Mouse (Mus musculus): ENCODE measurements around the gene Rbfox3. TPM values are rescaled to one million over a fixed set of nuclear protein-coding genes. Genes with fewer than 3 reads are reported as not detected.
A peak's percentile ranks its signal among the peaks of the same experiment; 100 is the strongest.

Rbfox3 gene
- polyA plus RNA-seq, 1 experiment from 2014 or later = 1.6 TPM

DNA sequence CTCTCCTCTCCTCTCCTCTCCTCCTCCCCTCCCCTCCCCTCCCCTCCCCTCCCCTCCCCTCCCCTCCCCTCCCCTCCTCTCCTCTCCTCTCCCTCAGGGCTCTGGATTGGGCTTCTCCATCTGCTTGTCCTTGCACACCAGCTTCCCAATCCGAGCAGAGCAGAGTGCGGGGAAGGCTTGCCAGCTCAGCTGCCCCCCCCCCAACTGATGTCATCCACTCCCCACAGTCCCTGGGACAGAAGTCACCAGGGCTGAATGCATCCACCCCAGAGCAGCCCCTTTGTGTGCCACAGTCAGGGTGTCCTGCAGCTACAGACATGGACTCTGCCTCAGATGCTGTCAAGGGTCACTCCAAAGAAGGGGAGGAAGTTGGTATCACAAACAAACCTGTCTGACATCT lies 4.5 kb upstream of the Rbfox3 start:
- no peak overlapping the region for H3K4me3 ChIP-seq (replicated peaks)
- H3K9me3 ChIP-seq = no peaks in the 10 kb centered on the region
- H3K4me2 ChIP-seq = no peak overlapping the region
- H3K36me3 ChIP-seq = no peaks in the 10 kb centered on the region
- H3K4me1 ChIP-seq = no peaks in the 10 kb centered on the region
- H3K27me3 ChIP-seq (replicated peaks) = peaks cover 21% of the 10 kb centered on the region
- 100% methylated on average over 1 of the region's 2 CpGs for WGBS
- no peak for ATAC-seq (ENCODE audit: insufficient read depth, low FRiP score, low read depth)
- no peak overlapping the region for H3K9ac ChIP-seq
- no peak overlapping the region for H3K27ac ChIP-seq

DNA sequence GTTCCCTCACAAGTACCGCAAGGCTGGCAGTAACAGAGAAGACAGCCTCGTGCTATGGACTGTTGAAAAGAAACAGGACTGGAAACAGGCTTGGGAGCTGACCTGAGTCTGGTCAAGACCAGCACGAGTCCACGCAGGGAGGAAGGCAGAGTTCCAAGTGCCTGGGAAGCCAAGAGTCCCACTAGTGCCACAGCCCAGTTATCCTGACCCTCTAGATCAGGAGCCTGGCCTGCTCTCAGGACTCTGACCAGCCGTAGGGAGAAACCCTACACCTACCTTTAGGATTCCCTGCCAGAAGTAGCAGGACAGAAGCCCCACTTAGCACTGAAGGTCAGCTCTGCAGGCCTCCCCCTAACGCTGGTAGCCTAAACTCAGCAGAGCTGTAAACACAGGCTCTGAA lies 1.3 kb upstream of the Rbfox3 start:
- H3K9me3 ChIP-seq = no peaks in the 10 kb centered on the region
- H3K4me3 ChIP-seq (replicated peaks) = no peak overlapping the region
- H3K36me3 ChIP-seq = no peaks in the 10 kb centered on the region
- H3K4me1 ChIP-seq = peaks cover 9% of the 10 kb centered on the region
- ATAC-seq (ENCODE audit: insufficient read depth, low FRiP score, low read depth) = no peak
- no peak overlapping the region for H3K4me2 ChIP-seq
- WGBS = 64% methylated on average over 6 of the region's 6 CpGs
- peaks cover 49% of the 10 kb centered on the region for H3K27me3 ChIP-seq (replicated peaks)
- H3K9ac ChIP-seq = no peak overlapping the region
- H3K27ac ChIP-seq = no peak overlapping the region

GRCm38 (mm10) chr11:118910756-118911155 lies 641 bp downstream of the Rbfox3 start:
- Histone ChIP-seq H3K4me1 (peaks cover 9% of the 10 kb centered on the region), H3K4me3 (replicated peaks) (no peak overlapping the region), H3K4me2 (no peak overlapping the region), H3K27ac (no peak overlapping the region), H3K9me3 (no peaks in the 10 kb centered on the region), H3K9ac (no peak overlapping the region), H3K36me3 (no peaks in the 10 kb centered on the region), H3K27me3 (replicated peaks) (peaks cover 68% of the 10 kb centered on the region)
- WGBS = 80% methylated on average over 10 of the region's 10 CpGs
- ATAC-seq (ENCODE audit: insufficient read depth, low FRiP score, low read depth) = no peak

DNA sequence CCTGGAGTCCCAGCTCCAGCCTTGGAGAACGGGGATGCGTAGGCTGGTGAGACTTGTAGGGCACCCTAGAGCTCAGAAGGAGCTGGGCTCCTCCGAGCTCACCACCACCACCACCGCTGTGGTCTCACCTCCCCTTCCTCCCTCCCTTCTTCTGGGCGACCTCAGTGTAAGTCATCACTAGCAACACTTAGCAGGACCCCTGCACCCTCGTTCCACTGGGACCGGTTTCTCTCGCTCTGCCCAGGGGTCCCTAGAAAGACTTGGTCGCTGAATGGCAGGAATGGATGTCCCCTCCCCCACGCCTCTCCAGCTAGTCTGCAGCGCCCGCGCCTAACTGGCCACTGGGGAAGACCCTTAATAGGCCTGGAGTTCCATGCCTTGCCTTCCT lies 1.6 kb downstream of the Rbfox3 start:
- H3K4me3 ChIP-seq (replicated peaks) = peak overlapping the region; percentile 42

DNA sequence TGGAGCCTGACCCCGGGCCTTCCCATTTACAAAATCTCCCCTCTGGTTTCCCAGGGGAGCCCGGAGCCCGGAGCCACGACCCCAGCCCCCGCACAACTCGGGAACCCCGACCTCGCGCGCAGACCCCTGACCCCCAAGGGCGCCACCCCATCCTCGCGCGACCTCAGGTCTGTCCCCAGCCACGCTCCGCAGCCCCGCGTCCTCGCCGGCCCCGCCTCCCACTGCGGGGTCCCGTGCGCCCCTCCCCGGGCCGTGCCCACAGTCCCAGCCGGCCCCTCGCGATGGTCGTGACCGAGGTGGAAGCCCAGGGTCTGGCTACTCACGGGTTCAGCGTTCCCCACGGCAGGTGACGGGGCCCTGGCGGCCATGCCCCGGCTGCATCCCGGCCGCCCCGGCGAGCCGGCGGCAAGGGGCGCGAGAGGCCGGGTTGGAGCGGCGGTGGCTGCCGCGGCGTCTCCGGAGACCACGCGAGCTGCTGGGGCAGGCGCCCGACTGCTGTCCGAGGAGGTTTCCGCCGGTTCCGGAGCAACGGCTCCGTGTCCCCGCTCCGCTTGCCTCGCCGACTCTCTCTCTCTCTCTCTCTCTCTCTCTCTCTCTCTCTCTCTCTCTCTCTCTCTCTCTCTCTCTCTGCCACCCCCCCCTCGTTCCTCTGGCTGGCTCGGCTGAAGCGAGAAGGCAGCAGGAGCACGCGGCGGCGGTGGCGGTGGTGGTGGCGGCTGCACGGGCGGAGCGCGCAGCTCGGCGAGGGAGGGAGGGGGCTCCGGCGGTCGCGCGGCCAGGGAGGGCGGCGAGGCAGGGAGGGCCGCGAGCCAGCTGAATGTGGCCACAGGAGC lies 2.2 kb downstream of the Rbfox3 start:
- Histone ChIP-seq H3K9ac (no peak overlapping the region), H3K27ac (no peak overlapping the region), H3K4me2 (peak overlapping the region; percentile 77), H3K27me3 (replicated peaks) (peaks cover 80% of the 10 kb centered on the region), H3K4me1 (peaks cover 9% of the 10 kb centered on the region), H3K4me3 (replicated peaks) (peak overlapping the region; percentile 42), H3K36me3 (no peaks in the 10 kb centered on the region), H3K9me3 (no peaks in the 10 kb centered on the region)
- ATAC-seq (ENCODE audit: insufficient read depth, low FRiP score, low read depth) = no peak
- 1% methylated on average over 75 of the region's 90 CpGs for WGBS

More for the DNA sequence above, 1.6 kb downstream of the Rbfox3 start:
- 2% methylated on average over 13 of the region's 13 CpGs for WGBS
- no peaks in the 10 kb centered on the region for H3K36me3 ChIP-seq
- no peak overlapping the region for H3K9ac ChIP-seq
- peaks cover 77% of the 10 kb centered on the region for H3K27me3 ChIP-seq (replicated peaks)
- ATAC-seq (ENCODE audit: insufficient read depth, low FRiP score, low read depth) = no peak
- peaks cover 9% of the 10 kb centered on the region for H3K4me1 ChIP-seq
- no peaks in the 10 kb centered on the region for H3K9me3 ChIP-seq
- H3K4me2 ChIP-seq = peak overlapping the region; percentile 77
- no peak overlapping the region for H3K27ac ChIP-seq

DNA sequence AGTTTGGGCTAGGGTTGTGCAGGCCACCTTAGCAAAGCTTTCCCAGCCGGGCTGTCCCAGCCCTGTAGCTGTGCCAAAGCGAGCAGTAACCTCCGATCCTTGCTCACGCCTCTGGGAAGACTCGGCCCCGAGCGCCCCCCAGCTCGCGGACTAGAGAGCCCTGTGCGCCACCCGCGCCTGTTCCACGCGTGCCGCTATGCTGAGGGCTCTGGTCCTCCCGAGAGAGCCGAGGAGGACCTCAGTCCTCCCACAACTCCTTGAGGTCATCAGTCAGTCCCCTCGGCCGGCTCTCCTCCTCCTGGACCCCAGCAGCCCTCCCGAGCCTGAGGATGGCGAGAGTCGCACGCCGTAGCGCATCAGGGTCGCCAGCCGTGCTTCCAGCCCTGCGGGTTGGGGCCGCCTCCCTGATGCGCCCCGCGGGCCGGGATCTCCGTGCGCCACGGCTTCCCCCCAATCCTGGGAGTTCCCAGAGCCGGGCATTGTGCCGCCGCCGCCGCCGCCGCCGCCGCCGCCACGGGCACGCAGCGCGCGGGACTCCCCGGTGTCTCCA lies 2.9 kb downstream of the Rbfox3 start:
- no peaks in the 10 kb centered on the region for H3K36me3 ChIP-seq
- peak overlapping the region; percentile 42 for H3K4me3 ChIP-seq (replicated peaks)
- H3K4me2 ChIP-seq = peak overlapping the region; percentile 77
- H3K9ac ChIP-seq = no peak overlapping the region
- H3K27ac ChIP-seq = no peak overlapping the region
- peaks cover 80% of the 10 kb centered on the region for H3K27me3 ChIP-seq (replicated peaks)
- peaks cover 9% of the 10 kb centered on the region for H3K4me1 ChIP-seq
- WGBS = 2% methylated on average over 38 of the region's 52 CpGs
- ATAC-seq (ENCODE audit: insufficient read depth, low FRiP score, low read depth) = no peak
- H3K9me3 ChIP-seq = no peaks in the 10 kb centered on the region

DNA sequence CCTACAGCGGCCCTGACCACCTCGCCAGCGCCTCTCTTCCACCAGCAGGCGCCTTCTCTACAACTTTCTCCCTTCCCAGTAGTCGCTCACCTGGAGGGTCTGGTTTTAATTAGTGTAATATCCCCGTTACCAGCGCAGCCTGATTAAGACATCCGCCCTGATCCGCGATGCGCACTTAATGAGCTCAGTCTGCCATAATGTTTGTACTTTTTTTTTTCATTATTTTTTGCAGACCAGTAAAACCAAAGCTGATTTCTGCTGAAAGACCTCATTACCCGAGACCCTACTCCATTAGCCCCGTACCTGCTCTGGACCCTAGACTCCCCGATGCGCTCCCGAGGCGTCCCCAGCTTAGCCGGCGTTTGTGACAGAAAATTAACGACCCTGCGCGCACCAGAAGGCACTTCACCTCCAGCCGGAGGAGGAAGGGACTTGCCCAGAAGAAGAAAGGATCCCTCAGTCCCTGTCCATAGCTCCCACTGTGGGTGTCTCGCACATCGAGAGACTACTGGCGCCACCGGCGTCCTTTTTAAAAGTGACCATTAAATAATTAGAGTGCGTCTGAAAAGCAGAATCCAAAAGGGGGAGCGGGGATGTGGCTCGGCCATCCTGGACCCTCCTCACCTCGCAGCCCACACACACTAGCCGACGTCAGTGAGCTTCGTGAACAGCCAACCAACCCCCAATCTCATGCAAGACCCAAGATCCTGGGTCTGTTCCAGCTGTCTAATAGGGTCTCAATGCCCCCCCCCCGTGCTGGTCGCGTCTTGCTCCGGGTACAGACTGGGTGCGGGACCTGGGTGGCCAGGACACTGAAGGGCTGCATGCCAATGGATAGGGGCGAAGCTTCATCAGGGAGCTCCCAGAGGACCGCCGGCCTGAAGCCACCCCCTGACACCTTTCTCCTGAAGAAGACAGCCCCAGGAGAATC lies 3.7 kb downstream of the Rbfox3 start:
- WGBS = 5% methylated on average over 43 of the region's 43 CpGs
- Histone ChIP-seq H3K9me3 (no peaks in the 10 kb centered on the region), H3K4me3 (replicated peaks) (peak overlapping the region; percentile 42; the same call in 1 of the 2 replicates), H3K4me1 (peaks cover 9% of the 10 kb centered on the region), H3K36me3 (no peaks in the 10 kb centered on the region), H3K9ac (no peak overlapping the region), H3K27me3 (replicated peaks) (peaks cover 79% of the 10 kb centered on the region), H3K27ac (no peak overlapping the region), H3K4me2 (peak overlapping the region; percentile 77)
- no peak for ATAC-seq (ENCODE audit: insufficient read depth, low FRiP score, low read depth)

GRCm38 (mm10) chr11:118906824-118907470 lies 4.5 kb downstream of the Rbfox3 start:
- H3K27ac ChIP-seq = no peak overlapping the region
- H3K9ac ChIP-seq = no peak overlapping the region
- no peaks in the 10 kb centered on the region for H3K9me3 ChIP-seq
- peaks cover 9% of the 10 kb centered on the region for H3K4me1 ChIP-seq
- H3K27me3 ChIP-seq (replicated peaks) = peaks cover 71% of the 10 kb centered on the region
- 10% methylated on average over 23 of the region's 23 CpGs for WGBS
- peak overlapping the region; percentile 16; the same call in 1 of the 2 replicates for H3K4me2 ChIP-seq
- H3K4me3 ChIP-seq (replicated peaks) = no peak overlapping the region
- ATAC-seq (ENCODE audit: insufficient read depth, low FRiP score, low read depth) = no peak
- H3K36me3 ChIP-seq = no peaks in the 10 kb centered on the region

DNA sequence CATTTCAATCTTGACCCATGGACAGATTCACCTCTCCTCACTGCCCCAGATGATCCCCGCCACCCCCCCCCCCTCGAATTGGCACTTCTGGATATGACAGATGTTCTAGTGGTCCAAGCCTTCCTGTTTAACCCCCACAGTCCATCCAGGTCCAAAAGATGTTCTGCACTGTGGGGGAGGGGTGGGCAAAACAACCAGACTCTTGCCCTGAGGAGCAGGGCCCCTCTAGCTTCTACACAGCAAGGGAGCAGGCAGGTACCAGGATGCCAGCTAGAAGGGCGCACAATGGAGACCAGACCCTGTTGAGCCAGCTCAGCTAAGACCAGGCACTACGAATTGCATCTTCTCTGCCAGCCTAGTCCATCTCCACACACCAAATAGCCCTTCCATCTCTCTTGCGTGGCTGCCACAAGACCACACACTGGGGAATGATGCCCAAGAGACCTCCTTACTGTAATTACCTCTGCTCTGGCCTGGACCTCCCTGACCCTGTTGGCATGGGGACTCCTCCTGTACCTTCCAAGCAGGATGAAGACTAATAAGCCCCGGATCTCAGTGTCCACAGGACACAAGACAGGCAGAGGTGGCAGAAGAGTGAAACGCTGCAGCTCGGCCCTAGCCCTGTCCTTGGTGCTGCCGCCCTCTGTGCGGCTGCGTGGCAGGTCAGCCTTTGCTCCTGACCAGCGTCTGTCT lies 5.1 kb downstream of the Rbfox3 start:
- Histone ChIP-seq H3K27ac (no peak overlapping the region), H3K4me2 (no peak overlapping the region), H3K27me3 (replicated peaks) (peaks cover 67% of the 10 kb centered on the region), H3K9ac (no peak overlapping the region), H3K36me3 (no peaks in the 10 kb centered on the region), H3K9me3 (no peaks in the 10 kb centered on the region), H3K4me1 (peaks cover 9% of the 10 kb centered on the region), H3K4me3 (replicated peaks) (no peak overlapping the region)
- WGBS = 22% methylated on average over 12 of the region's 12 CpGs
- no peak for ATAC-seq (ENCODE audit: insufficient read depth, low FRiP score, low read depth)

DNA sequence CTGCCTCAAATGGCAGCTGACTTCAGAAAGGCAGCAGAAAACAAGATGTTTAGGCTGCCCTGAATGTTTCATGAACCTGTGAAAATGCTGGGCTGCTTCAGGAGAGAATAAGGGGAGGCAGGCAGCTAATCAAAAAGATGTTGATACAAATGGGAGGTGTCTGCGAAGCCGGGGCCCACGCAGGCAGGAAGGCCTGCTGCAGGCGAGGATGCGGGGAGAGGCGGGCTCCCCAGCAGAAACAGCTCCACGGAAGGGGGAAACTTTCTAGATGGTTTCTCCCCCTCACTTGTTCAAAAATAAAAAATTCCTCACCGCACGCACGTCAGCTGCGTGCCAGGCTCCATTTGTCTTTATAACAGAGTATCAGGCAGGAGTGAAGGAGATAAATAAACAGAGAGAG lies 5.7 kb downstream of the Rbfox3 start:
- Histone ChIP-seq H3K36me3 (no peaks in the 10 kb centered on the region), H3K9ac (no peak overlapping the region), H3K4me2 (no peak overlapping the region), H3K4me3 (replicated peaks) (no peak overlapping the region), H3K4me1 (peaks cover 9% of the 10 kb centered on the region), H3K9me3 (no peaks in the 10 kb centered on the region), H3K27me3 (replicated peaks) (peaks cover 60% of the 10 kb centered on the region), H3K27ac (no peak overlapping the region)
- ATAC-seq (ENCODE audit: insufficient read depth, low FRiP score, low read depth) = no peak
- 34% methylated on average over 11 of the region's 11 CpGs for WGBS

DNA sequence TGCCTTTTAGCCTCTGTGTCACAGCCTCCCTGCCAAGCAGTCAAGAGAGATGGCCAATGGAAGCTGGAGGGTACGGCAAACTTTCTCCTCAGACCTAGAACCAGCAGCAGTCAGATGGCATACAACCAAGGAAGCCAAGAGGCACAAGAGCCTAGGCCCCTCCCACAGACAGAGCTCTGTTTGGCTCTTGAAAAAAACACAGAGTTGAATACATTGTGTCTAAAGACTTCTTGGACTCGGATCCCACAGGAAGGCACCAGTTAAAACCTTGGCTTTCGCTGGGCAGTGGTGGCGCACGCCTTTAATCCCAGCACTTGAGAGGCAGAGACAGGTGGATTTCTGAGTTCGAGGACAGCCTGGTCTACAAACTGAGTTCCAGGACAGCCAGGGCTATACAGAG lies 7.1 kb downstream of the Rbfox3 start:
- ATAC-seq (ENCODE audit: insufficient read depth, low FRiP score, low read depth) = no peak
- no peaks in the 10 kb centered on the region for H3K9me3 ChIP-seq
- WGBS = 86% methylated on average over 6 of the region's 6 CpGs
- H3K36me3 ChIP-seq = no peaks in the 10 kb centered on the region
- no peak overlapping the region for H3K9ac ChIP-seq
- peaks cover 46% of the 10 kb centered on the region for H3K27me3 ChIP-seq (replicated peaks)
- H3K4me3 ChIP-seq (replicated peaks) = no peak overlapping the region
- H3K4me2 ChIP-seq = no peak overlapping the region
- H3K4me1 ChIP-seq = peaks cover 9% of the 10 kb centered on the region
- H3K27ac ChIP-seq = no peak overlapping the region

All from stomach, embryonic 15.5 days (tissue).